Mouse (Mus musculus): ENCODE data around the gene Sbk1. TPM values are rescaled to one million over a fixed set of nuclear protein-coding genes. Genes with fewer than 3 reads are reported as not detected.
"Not testable (repeated sequence)": the region's sequence is repeated elsewhere in the genome, so short reads cannot be mapped to it uniquely, and the experiment has no call there.

Sbk1 gene
- polyA plus RNA-seq, 1 experiment: 24.7 TPM

- no peaks in the 10 kb centered on the region for H3K9me3 ChIP-seq (replicated peaks; ENCODE audit: control insufficient read depth, insufficient read depth, low read length, poor library complexity, severe bottlenecking)
- H3K4me1 ChIP-seq (ENCODE audit: control insufficient read depth, insufficient read depth, low read length): peaks cover 2% of the 10 kb centered on the region
- H3K9ac ChIP-seq (ENCODE audit: low read depth, poor library complexity, severe bottlenecking): no peak overlapping the region
These were observed 25.4 kb downstream of the Sbk1 start for GRCm38 (mm10) chr7:126297579-126298460.

GRCm38 (mm10) chr7:126298856-126299255 is 26.4 kb downstream of the Sbk1 start:
- Histone ChIP-seq H3K27me3 (ENCODE audit: control insufficient read depth, insufficient read depth, low read length, poor library complexity, severe bottlenecking) (no peaks in the 10 kb centered on the region), H3K9ac (ENCODE audit: low read depth, poor library complexity, severe bottlenecking) (no peak overlapping the region), H3K4me3 (ENCODE audit: low read depth, low read length) (no peak overlapping the region), H3K4me1 (ENCODE audit: control insufficient read depth, insufficient read depth, low read length) (peaks cover 2% of the 10 kb centered on the region), H3K36me3 (ENCODE audit: control insufficient read depth, insufficient read depth, low read length, poor library complexity, severe bottlenecking) (no peaks in the 10 kb centered on the region), H3K9me3 (replicated peaks; ENCODE audit: control insufficient read depth, insufficient read depth, low read length, poor library complexity, severe bottlenecking) (no peaks in the 10 kb centered on the region), H3K27ac (ENCODE audit: insufficient read depth, low read length) (no peak overlapping the region)
- TF ChIP-seq CTCF (IDR thresholded peaks at IDR 0.05; ENCODE audit: low read depth, low read length) (no peak), POLR2A (IDR thresholded peaks at IDR 0.05; ENCODE audit: insufficient read depth, low read length) (no peak)

More at GRCm38 (mm10) chr7:126297579-126298460, 25.4 kb downstream of the Sbk1 start:
- H3K27me3 ChIP-seq (ENCODE audit: control insufficient read depth, insufficient read depth, low read length, poor library complexity, severe bottlenecking): no peaks in the 10 kb centered on the region
- H3K4me3 ChIP-seq (ENCODE audit: low read depth, low read length): no peak overlapping the region
- no peak overlapping the region for H3K27ac ChIP-seq (ENCODE audit: insufficient read depth, low read length)
- H3K36me3 ChIP-seq (ENCODE audit: control insufficient read depth, insufficient read depth, low read length, poor library complexity, severe bottlenecking): no peaks in the 10 kb centered on the region
- no peak for TF ChIP-seq POLR2A (IDR thresholded peaks at IDR 0.05; ENCODE audit: insufficient read depth, low read length)
- TF ChIP-seq CTCF (IDR thresholded peaks at IDR 0.05; ENCODE audit: low read depth, low read length): no peak
- TF ChIP-seq EP300 (IDR thresholded peaks at IDR 0.05; ENCODE audit: insufficient read depth, low read depth, low read length): no peak

GRCm38 (mm10) chr7:126301831-126302230 is 29.4 kb downstream of the Sbk1 start:
- H3K9me3 ChIP-seq (replicated peaks; ENCODE audit: control insufficient read depth, insufficient read depth, low read length, poor library complexity, severe bottlenecking): not testable (repeated sequence)

GRCm38 (mm10) chr7:126311822-126312221 is 39.4 kb downstream of the Sbk1 start:
- Histone ChIP-seq H3K36me3 (ENCODE audit: control insufficient read depth, insufficient read depth, low read length, poor library complexity, severe bottlenecking) (no peaks in the 10 kb centered on the region; the same call in 1 of the 2 replicates), H3K27me3 (ENCODE audit: control insufficient read depth, insufficient read depth, low read length, poor library complexity, severe bottlenecking) (no peaks in the 10 kb centered on the region), H3K4me1 (ENCODE audit: control insufficient read depth, insufficient read depth, low read length) (no peaks in the 10 kb centered on the region), H3K9ac (ENCODE audit: low read depth, poor library complexity, severe bottlenecking) (no peak overlapping the region), H3K27ac (ENCODE audit: insufficient read depth, low read length) (no peak overlapping the region), H3K4me3 (ENCODE audit: low read depth, low read length) (no peak overlapping the region), H3K9me3 (replicated peaks; ENCODE audit: control insufficient read depth, insufficient read depth, low read length, poor library complexity, severe bottlenecking) (no peaks in the 10 kb centered on the region)
- TF ChIP-seq CTCF (IDR thresholded peaks at IDR 0.05; ENCODE audit: low read depth, low read length) (no peak), POLR2A (IDR thresholded peaks at IDR 0.05; ENCODE audit: insufficient read depth, low read length) (no peak), EP300 (IDR thresholded peaks at IDR 0.05; ENCODE audit: insufficient read depth, low read depth, low read length) (no peak)

More at GRCm38 (mm10) chr7:126301831-126302230, 29.4 kb downstream of the Sbk1 start:
- not testable (repeated sequence) for H3K9ac ChIP-seq (ENCODE audit: low read depth, poor library complexity, severe bottlenecking); H3K27me3 ChIP-seq (ENCODE audit: control insufficient read depth, insufficient read depth, low read length, poor library complexity, severe bottlenecking); H3K36me3 ChIP-seq (ENCODE audit: control insufficient read depth, insufficient read depth, low read length, poor library complexity, severe bottlenecking); H3K27ac ChIP-seq (ENCODE audit: insufficient read depth, low read length); H3K4me3 ChIP-seq (ENCODE audit: low read depth, low read length); H3K4me1 ChIP-seq (ENCODE audit: control insufficient read depth, insufficient read depth, low read length)

GRCm38 (mm10) chr7:126313309-126313708 is 40.9 kb downstream of the Sbk1 start:
- no peak overlapping the region for H3K27ac ChIP-seq (ENCODE audit: insufficient read depth, low read length)
- H3K4me1 ChIP-seq (ENCODE audit: control insufficient read depth, insufficient read depth, low read length): no peaks in the 10 kb centered on the region
- no peaks in the 10 kb centered on the region; the same call in 1 of the 2 replicates for H3K36me3 ChIP-seq (ENCODE audit: control insufficient read depth, insufficient read depth, low read length, poor library complexity, severe bottlenecking)
- H3K27me3 ChIP-seq (ENCODE audit: control insufficient read depth, insufficient read depth, low read length, poor library complexity, severe bottlenecking): no peaks in the 10 kb centered on the region
- H3K9me3 ChIP-seq (replicated peaks; ENCODE audit: control insufficient read depth, insufficient read depth, low read length, poor library complexity, severe bottlenecking): no peaks in the 10 kb centered on the region
- no peak for TF ChIP-seq CTCF (IDR thresholded peaks at IDR 0.05; ENCODE audit: low read depth, low read length)
- no peak for TF ChIP-seq EP300 (IDR thresholded peaks at IDR 0.05; ENCODE audit: insufficient read depth, low read depth, low read length)
- no peak for TF ChIP-seq POLR2A (IDR thresholded peaks at IDR 0.05; ENCODE audit: insufficient read depth, low read length)
- H3K4me3 ChIP-seq (ENCODE audit: low read depth, low read length): no peak overlapping the region
- H3K9ac ChIP-seq (ENCODE audit: low read depth, poor library complexity, severe bottlenecking): no peak overlapping the region

GRCm38 (mm10) chr7:126314273-126314672 is 41.9 kb downstream of the Sbk1 start:
- Histone ChIP-seq H3K9me3 (replicated peaks; ENCODE audit: control insufficient read depth, insufficient read depth, low read length, poor library complexity, severe bottlenecking) (no peaks in the 10 kb centered on the region), H3K4me3 (ENCODE audit: low read depth, low read length) (no peak overlapping the region), H3K27me3 (ENCODE audit: control insufficient read depth, insufficient read depth, low read length, poor library complexity, severe bottlenecking) (no peaks in the 10 kb centered on the region), H3K9ac (ENCODE audit: low read depth, poor library complexity, severe bottlenecking) (no peak overlapping the region), H3K4me1 (ENCODE audit: control insufficient read depth, insufficient read depth, low read length) (no peaks in the 10 kb centered on the region), H3K27ac (ENCODE audit: insufficient read depth, low read length) (no peak overlapping the region), H3K36me3 (ENCODE audit: control insufficient read depth, insufficient read depth, low read length, poor library complexity, severe bottlenecking) (no peaks in the 10 kb centered on the region; the same call in 1 of the 2 replicates)
- TF ChIP-seq POLR2A (IDR thresholded peaks at IDR 0.05; ENCODE audit: insufficient read depth, low read length) (no peak), EP300 (IDR thresholded peaks at IDR 0.05; ENCODE audit: insufficient read depth, low read depth, low read length) (no peak), CTCF (IDR thresholded peaks at IDR 0.05; ENCODE audit: low read depth, low read length) (no peak)

Measured in ES-Bruce4 (cell line).